Mouse (Mus musculus) forebrain, embryonic 16.5 days (tissue): ENCODE results near the gene Hist1h2be. TPM values are rescaled to one million over a fixed set of nuclear protein-coding genes. Genes with fewer than 3 reads are reported as not detected.

Experiments used
- ATAC-seq: fragments of 200-750 bp; cut with Nextera tagmentation; 2 replicates; pipeline ENCODE4 v1.8.0; 2017; ENCODE audit warnings: mild to moderate bottlenecking, moderate library complexity
- H3K27ac ChIP-seq: fragments of 300-500 bp; sonication (generic); 2 replicates; pipeline ENCODE4 v1.5.1; 2014; ENCODE audit warnings: low read length, control low read depth
- H3K27me3 ChIP-seq: fragments of 300-500 bp; sonication (generic); replicated peaks from 2 replicates; pipeline ENCODE4 v1.6.1; 2014; ENCODE audit warnings: low read length; ENCODE audit not compliant: control insufficient read depth, insufficient read depth
- H3K36me3 ChIP-seq: fragments of 300-500 bp; sonication (generic); 2 replicates; pipeline ENCODE4 v1.6.1; 2014; ENCODE audit not compliant: control insufficient read depth, insufficient read depth
- H3K4me1 ChIP-seq: fragments of 300-500 bp; sonication (generic); replicated peaks from 2 replicates; pipeline ENCODE4 v1.6.1; 2014; ENCODE audit warnings: low read length; ENCODE audit not compliant: control insufficient read depth, insufficient read depth
- H3K4me2 ChIP-seq: fragments of 300-500 bp; sonication (generic); 2 replicates; pipeline ENCODE4 v1.6.1; 2014; ENCODE audit warnings: mild to moderate bottlenecking, low read length, control low read depth
- H3K4me3 ChIP-seq: fragments of 300-500 bp; sonication (generic); replicated peaks from 2 replicates; pipeline ENCODE4 v1.5.1; 2014; ENCODE audit warnings: mild to moderate bottlenecking, low read length, control low read depth
- H3K9ac ChIP-seq: fragments of 300-500 bp; sonication (generic); replicated peaks from 2 replicates; pipeline ENCODE4 v1.6.1; 2014; ENCODE audit warnings: low read depth, low read length, control low read depth
- H3K9me3 ChIP-seq: fragments of 300-500 bp; sonication (generic); 2 replicates; pipeline ENCODE4 v1.6.1; 2016; ENCODE audit warnings: low read length; ENCODE audit not compliant: control insufficient read depth
- WGBS: fragments of 180-500 bp; shearing (Covaris S2); extraction: QIAGEN DNeasy Blood & Tissue Kit; methylation state at CpG from one replicate; pipeline ENCODE4 v1.1.7; 2014; 5-methylcytosine and 5-hydroxymethylcytosine counted together
- microRNA-seq: library from miRNA; unstranded; fragments of <30 nt; microRNA quantifications from one replicate; pipeline ENCODE4, GENCODE M21; 2017
- polyA plus RNA-seq: library from polyadenylated mRNA; unstranded; fragments of >200 nt; fragmentation: Nextera tagmentation; extraction: Ambion mirVana; gene quantifications from 2 replicates; pipeline ENCODE4 v1.2.1, GENCODE M21; 2015

Gene Hist1h2be
- polyA plus RNA-seq, 1 experiment from 2014 or later, result 2.6 TPM

GRCm38 (mm10) chr13:23534368-23535131 is 86.4 kb downstream of the Hist1h2be start:
- Histone ChIP-seq H3K4me3 (peak overlapping the region; percentile 55), H3K9me3 (no peaks in the 10 kb centered on the region), H3K4me2 (peak overlapping the region; percentile 78), H3K4me1 (peaks cover 36% of the 10 kb centered on the region), H3K9ac (peak overlapping the region; percentile 35), H3K27me3 (no peaks in the 10 kb centered on the region), H3K36me3 (no peaks in the 10 kb centered on the region), H3K27ac (peak overlapping the region; percentile 75)
- no peak for ATAC-seq
- under 1% methylated on average over 15 of the region's 15 CpGs for WGBS

Small RNA genes lying within 50 kb of the gene (microRNA-seq; reads per million reads assigned to microRNA genes)
- not detected for gene Gm44297
- gene Gm44359, result not detected
- not detected for gene Gm44394

Other genes with a start within 250 kb of the Hist1h2be start
- gene Abt1, start 197.3 kb downstream of the Hist1h2be start, polyA plus RNA-seq, result 12.7 and 13.0 TPM in 2 replicates
- 0.06 and 0.22 TPM in 2 replicates for gene Btn1a1, start 155.2 kb downstream of the Hist1h2be start, polyA plus RNA-seq
- gene Btn2a2, start 132.3 kb downstream of the Hist1h2be start, polyA plus RNA-seq, result 0.18 TPM in 1 of 2 replicates, not detected in the other
- gene Hist1h4h, start 90.1 kb downstream of the Hist1h2be start, polyA plus RNA-seq, result 2.9 and 4.6 TPM in 2 replicates
- gene Hist1h2af, start 87.2 kb downstream of the Hist1h2be start, polyA plus RNA-seq, result not detected in 2 replicates
- 1.5 and 3.2 TPM in 2 replicates for gene Hist1h3g, start 85.7 kb downstream of the Hist1h2be start, polyA plus RNA-seq
- gene Hist1h2bh, start 77.7 kb downstream of the Hist1h2be start, polyA plus RNA-seq, result 0.23 and 0.47 TPM in 2 replicates
- 0.30 and 0.61 TPM in 2 replicates for gene Hist1h3f, start 77.1 kb downstream of the Hist1h2be start, polyA plus RNA-seq
- gene Hist1h4f, start 69.5 kb downstream of the Hist1h2be start, polyA plus RNA-seq, result not detected in 2 replicates
- gene Hist1h1d, start 67.9 kb downstream of the Hist1h2be start, polyA plus RNA-seq, result 0.15 and 0.22 TPM in 2 replicates
- gene Hist1h3e, start 58.8 kb downstream of the Hist1h2be start, polyA plus RNA-seq, result 2.0 and 3.4 TPM in 2 replicates
- gene Hist1h2ae, start 49.9 kb downstream of the Hist1h2be start, polyA plus RNA-seq, result 33.0 and 46.2 TPM in 2 replicates
- 2.1 and 6.2 TPM in 2 replicates for gene Hist1h2bg, start 49.7 kb downstream of the Hist1h2be start, polyA plus RNA-seq
- gene Hist1h2bf, start 46.9 kb downstream of the Hist1h2be start, polyA plus RNA-seq, result 2.1 and 2.6 TPM in 2 replicates
- gene Hist1h2ad, start 46.7 kb downstream of the Hist1h2be start, polyA plus RNA-seq, result 1.2 and 3.4 TPM in 2 replicates
- 2.2 and 2.8 TPM in 2 replicates for gene Hist1h3d, start 45.4 kb downstream of the Hist1h2be start, polyA plus RNA-seq
- 51.0 and 59.0 TPM in 2 replicates for gene Hist1h4d, start 39.5 kb downstream of the Hist1h2be start, polyA plus RNA-seq
- 7.0 and 9.9 TPM in 2 replicates for gene Hist1h1e, start 1.4 kb upstream of the Hist1h2be start, polyA plus RNA-seq
- gene Hist1h2ac, start 62.8 kb upstream of the Hist1h2be start, polyA plus RNA-seq, result 0.80 and 0.83 TPM in 2 replicates
- 27.2 and 35.5 TPM in 2 replicates for gene Hist1h2bc, start 63.1 kb upstream of the Hist1h2be start, polyA plus RNA-seq
- not detected in 2 replicates for gene Hist1h1t, start 74.7 kb upstream of the Hist1h2be start, polyA plus RNA-seq
- 2.1 and 2.2 TPM in 2 replicates for gene Hist1h4c, start 77.3 kb upstream of the Hist1h2be start, polyA plus RNA-seq
- gene Hfe, start 89.7 kb upstream of the Hist1h2be start, polyA plus RNA-seq, result 2.1 and 3.3 TPM in 2 replicates
- 16.7 and 22.7 TPM in 2 replicates for gene Hist1h1c, start 117.7 kb upstream of the Hist1h2be start, polyA plus RNA-seq
- gene Hist1h3c, start 124.5 kb upstream of the Hist1h2be start, polyA plus RNA-seq, result 1.6 and 2.0 TPM in 2 replicates
- gene Hist1h2bb, start 125.6 kb upstream of the Hist1h2be start, polyA plus RNA-seq, result 0.86 and 0.95 TPM in 2 replicates
- 14.5 and 16.2 TPM in 2 replicates for gene Hist1h2ab, start 130.0 kb upstream of the Hist1h2be start, polyA plus RNA-seq
- gene Hist1h3b, start 131.1 kb upstream of the Hist1h2be start, polyA plus RNA-seq, result 4.9 and 6.7 TPM in 2 replicates
- 1.5 TPM in 1 of 2 replicates, not detected in the other for gene Hist1h4b, start 135.9 kb upstream of the Hist1h2be start, polyA plus RNA-seq
- gene Hist1h4a, start 140.1 kb upstream of the Hist1h2be start, polyA plus RNA-seq, result not detected in 2 replicates
- gene Hist1h3a, start 141.3 kb upstream of the Hist1h2be start, polyA plus RNA-seq, result 1.5 and 1.9 TPM in 2 replicates
- 0.70 and 1.0 TPM in 2 replicates for gene Hist1h1a, start 142.5 kb upstream of the Hist1h2be start, polyA plus RNA-seq
- gene Trim38, start 148.8 kb upstream of the Hist1h2be start, polyA plus RNA-seq, result not detected in 2 replicates
- gene Slc17a2, start 185.9 kb upstream of the Hist1h2be start, polyA plus RNA-seq, result not detected in 2 replicates
- gene Slc17a3, start 218.3 kb upstream of the Hist1h2be start, polyA plus RNA-seq, result not detected in 2 replicates
- not detected in 2 replicates for gene Slc17a1, start 246.6 kb upstream of the Hist1h2be start, polyA plus RNA-seq